Mouse (Mus musculus) MEL (cell line): ENCODE measurements around the gene Mosmo.
"Not testable (repeated sequence)": the region's sequence is repeated elsewhere in the genome, so short reads cannot be mapped to it uniquely, and the experiment has no call there.

Experiments
- JUND ChIP-seq: IDR thresholded peaks from 2 replicates; pipeline ENCODE4 v1.6.1; 2011; ENCODE audit warnings: low read depth, mild to moderate bottlenecking, improper control_type of control experiment, low read length
- POLR2A ChIP-seq, 2 experiments: IDR thresholded peaks; 2 replicates each; pipeline ENCODE4 v1.6.1; 2011 to 2012; ENCODE audit warnings: low read length in 2 of 2, mild to moderate bottlenecking in 2 of 2, control low read depth in 1 of 2, improper control_type of control experiment in 1 of 2, low read depth in 1 of 2, moderate library complexity in 1 of 2; ENCODE audit not compliant: control insufficient read depth in 1 of 2, insufficient read depth in 1 of 2, poor library complexity in 1 of 2

GRCm38 (mm10) chr7:120713951-120714350, 36.5 kb downstream of the Mosmo start:
- TF ChIP-seq JUND; POLR2A (IDR thresholded peaks at IDR 0.05; ENCODE audit: control insufficient read depth in 1 of 2, insufficient read depth in 1 of 2, low read depth in 1 of 2, low read length in 2 of 2, poor library complexity in 1 of 2): not testable (repeated sequence)
